Mouse (Mus musculus): ENCODE results near the gene Dnah8. TPM values are rescaled to one million over a fixed set of nuclear protein-coding genes. Genes with fewer than 3 reads are reported as not detected.

Dnah8 gene
- polyA plus RNA-seq, 1 experiment from 2014 or later = 0.43 TPM

DNA sequence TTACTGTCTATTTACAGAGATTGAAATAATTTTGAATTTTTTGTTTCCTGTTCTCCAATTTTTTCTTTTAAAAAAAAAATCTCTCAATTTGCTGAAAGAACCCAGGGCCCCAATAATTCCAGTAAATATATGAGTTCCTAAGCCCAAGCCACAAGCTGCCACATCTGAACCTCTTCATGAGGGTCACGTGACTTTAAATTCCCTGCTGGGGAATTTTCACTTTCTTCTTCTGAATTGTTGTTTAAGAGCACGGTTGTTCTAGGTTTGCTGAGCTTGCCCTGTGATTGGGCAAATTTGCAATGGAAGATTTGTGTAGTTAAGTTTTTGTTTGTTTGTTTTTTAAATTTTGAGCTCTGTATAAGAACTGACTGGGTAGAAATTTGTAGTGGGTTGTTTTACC lies 67.3 kb downstream of the Dnah8 start:
- H3K36me3 ChIP-seq (ENCODE audit: insufficient read depth, low read length) = no peaks in the 10 kb centered on the region
- TF ChIP-seq CTCF (IDR thresholded peaks at IDR 0.05; ENCODE audit: low read depth) = no peak
- 73% methylated on average over 2 of the region's 2 CpGs for WGBS
- DNase-seq (ENCODE audit: low spot score) = no peak
- no peak overlapping the region for H3K4me3 ChIP-seq (replicated peaks; ENCODE audit: low read depth, low read length)
- H3K27me3 ChIP-seq (ENCODE audit: insufficient read depth, low read length) = no peaks in the 10 kb centered on the region
- H3K4me1 ChIP-seq (replicated peaks; ENCODE audit: insufficient read depth, low read length) = no peaks in the 10 kb centered on the region
- H3K9ac ChIP-seq (ENCODE audit: low read depth, low read length) = no peak overlapping the region
- H3K4me2 ChIP-seq (ENCODE audit: low read length) = no peak overlapping the region
- no peak for ATAC-seq (replicated peaks; ENCODE audit: low FRiP score, low read depth)
- no peaks in the 10 kb centered on the region for H3K9me3 ChIP-seq (replicated peaks; ENCODE audit: low read length)
- no peak overlapping the region for H3K27ac ChIP-seq

DNA sequence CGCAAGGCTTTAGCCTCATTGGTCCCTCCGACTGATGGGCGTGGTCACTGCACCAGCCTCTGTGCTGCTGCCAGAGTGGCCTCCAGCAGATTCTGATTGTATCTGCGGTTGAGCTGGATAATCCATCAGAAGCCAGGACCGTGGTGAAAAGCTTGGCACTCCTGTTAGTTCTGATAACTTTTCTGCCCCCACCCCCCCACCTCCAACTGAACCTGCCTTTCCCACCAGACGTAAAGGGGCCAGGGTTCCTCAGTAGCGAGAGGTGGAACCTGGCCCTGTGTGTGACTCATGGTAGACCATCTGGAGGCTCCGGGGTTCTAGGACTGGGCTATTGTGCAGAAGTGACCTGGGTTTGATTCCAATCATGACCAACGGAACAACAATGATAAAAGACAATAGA lies 70.1 kb downstream of the Dnah8 start:
- Histone ChIP-seq H3K4me1 (replicated peaks; ENCODE audit: insufficient read depth, low read length) (no peaks in the 10 kb centered on the region), H3K4me2 (ENCODE audit: low read length) (no peak overlapping the region), H3K27me3 (ENCODE audit: insufficient read depth, low read length) (no peaks in the 10 kb centered on the region), H3K4me3 (replicated peaks; ENCODE audit: low read depth, low read length) (no peak overlapping the region), H3K27ac (no peak overlapping the region), H3K9ac (ENCODE audit: low read depth, low read length) (no peak overlapping the region), H3K36me3 (ENCODE audit: insufficient read depth, low read length) (no peaks in the 10 kb centered on the region), H3K9me3 (replicated peaks; ENCODE audit: low read length) (no peaks in the 10 kb centered on the region)
- no peak for TF ChIP-seq CTCF (IDR thresholded peaks at IDR 0.05; ENCODE audit: low read depth)
- ATAC-seq (replicated peaks; ENCODE audit: low FRiP score, low read depth) = no peak
- no peak for DNase-seq (ENCODE audit: low spot score)
- 90% methylated on average over 9 of the region's 9 CpGs for WGBS

DNA sequence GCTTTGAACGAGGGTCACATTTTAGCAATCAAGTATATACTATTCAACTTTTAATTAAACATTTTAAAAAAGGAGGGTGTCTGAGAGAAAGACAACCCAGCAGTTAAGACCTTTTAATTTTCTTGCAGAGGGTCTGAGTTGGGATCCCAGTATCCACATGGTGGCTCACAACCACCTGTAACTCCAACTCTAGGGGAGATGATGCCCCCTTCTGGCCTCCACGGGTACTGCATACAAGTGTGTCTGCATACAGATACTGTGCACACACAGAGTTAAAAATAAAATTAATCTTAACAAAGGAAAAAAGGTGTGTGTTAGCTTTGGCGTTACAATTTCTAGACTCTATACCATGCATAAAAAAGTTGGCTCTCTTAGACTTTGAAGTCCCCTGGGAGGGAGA lies 90.6 kb downstream of the Dnah8 start:
- no peak for DNase-seq (ENCODE audit: low spot score)
- no peak for ATAC-seq (replicated peaks; ENCODE audit: low FRiP score, low read depth)
- Histone ChIP-seq H3K4me2 (ENCODE audit: low read length) (no peak overlapping the region), H3K9me3 (replicated peaks; ENCODE audit: low read length) (no peaks in the 10 kb centered on the region), H3K27ac (no peak overlapping the region), H3K4me3 (replicated peaks; ENCODE audit: low read depth, low read length) (no peak overlapping the region), H3K36me3 (ENCODE audit: insufficient read depth, low read length) (no peaks in the 10 kb centered on the region), H3K4me1 (replicated peaks; ENCODE audit: insufficient read depth, low read length) (no peaks in the 10 kb centered on the region), H3K27me3 (ENCODE audit: insufficient read depth, low read length) (no peaks in the 10 kb centered on the region), H3K9ac (ENCODE audit: low read depth, low read length) (no peak overlapping the region)
- peak; percentile 49 for TF ChIP-seq CTCF (IDR thresholded peaks at IDR 0.05; ENCODE audit: low read depth)
- 74% methylated on average over 3 of the region's 3 CpGs for WGBS

DNA sequence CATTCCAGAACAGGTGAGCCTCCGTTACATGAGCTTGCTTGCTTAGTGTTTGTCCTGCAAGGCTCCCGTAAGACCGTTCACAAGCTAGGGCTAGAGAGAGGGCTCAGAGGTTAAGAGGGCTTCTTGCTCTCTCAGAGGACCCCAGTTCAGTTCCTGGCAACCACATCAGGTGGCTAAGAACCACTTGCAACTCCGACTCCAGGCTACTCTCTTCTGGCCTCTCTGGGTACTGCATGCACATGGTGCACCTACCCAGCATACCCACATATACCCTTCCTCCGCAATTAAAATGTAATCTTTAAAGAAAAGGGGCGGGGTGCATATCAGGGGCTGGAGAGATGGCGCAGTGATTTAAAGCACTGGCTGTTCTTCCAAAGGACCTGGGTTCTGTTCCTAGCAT lies 94.0 kb downstream of the Dnah8 start:
- TF ChIP-seq CTCF (IDR thresholded peaks at IDR 0.05; ENCODE audit: low read depth) = no peak
- WGBS = 94% methylated on average over 7 of the region's 7 CpGs
- Histone ChIP-seq H3K27ac (no peak overlapping the region), H3K9me3 (replicated peaks; ENCODE audit: low read length) (no peaks in the 10 kb centered on the region), H3K36me3 (ENCODE audit: insufficient read depth, low read length) (no peaks in the 10 kb centered on the region), H3K4me1 (replicated peaks; ENCODE audit: insufficient read depth, low read length) (no peaks in the 10 kb centered on the region), H3K9ac (ENCODE audit: low read depth, low read length) (no peak overlapping the region), H3K27me3 (ENCODE audit: insufficient read depth, low read length) (no peaks in the 10 kb centered on the region), H3K4me2 (ENCODE audit: low read length) (no peak overlapping the region), H3K4me3 (replicated peaks; ENCODE audit: low read depth, low read length) (no peak overlapping the region)
- DNase-seq (ENCODE audit: low spot score) (no peak), ATAC-seq (replicated peaks; ENCODE audit: low FRiP score, low read depth) (no peak)

DNA sequence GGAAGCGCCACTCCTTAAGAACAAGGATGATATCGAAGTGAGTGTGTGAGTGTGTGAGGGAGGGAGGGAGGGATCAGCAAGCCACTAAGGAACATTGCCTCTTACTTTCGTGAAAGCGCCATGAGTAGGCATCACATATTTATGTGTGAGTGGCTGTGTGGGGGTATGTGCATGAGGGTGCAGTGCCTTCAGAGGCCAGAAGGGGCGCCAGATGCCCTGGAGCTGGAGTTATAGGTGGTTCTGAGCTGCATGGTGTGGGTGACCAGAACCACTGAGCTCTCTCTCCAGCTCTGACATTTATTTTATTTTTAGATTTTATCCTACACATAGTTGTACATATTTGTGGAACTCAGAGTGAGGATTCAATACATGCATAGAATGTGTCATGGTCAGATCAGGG lies 94.9 kb downstream of the Dnah8 start:
- TF ChIP-seq CTCF (IDR thresholded peaks at IDR 0.05; ENCODE audit: low read depth) = no peak
- ATAC-seq (replicated peaks; ENCODE audit: low FRiP score, low read depth) (no peak), DNase-seq (ENCODE audit: low spot score) (no peak)
- Histone ChIP-seq H3K27me3 (ENCODE audit: insufficient read depth, low read length) (no peaks in the 10 kb centered on the region), H3K27ac (no peak overlapping the region), H3K36me3 (ENCODE audit: insufficient read depth, low read length) (no peaks in the 10 kb centered on the region), H3K4me3 (replicated peaks; ENCODE audit: low read depth, low read length) (no peak overlapping the region), H3K4me2 (ENCODE audit: low read length) (no peak overlapping the region), H3K9me3 (replicated peaks; ENCODE audit: low read length) (no peaks in the 10 kb centered on the region), H3K4me1 (replicated peaks; ENCODE audit: insufficient read depth, low read length) (no peaks in the 10 kb centered on the region), H3K9ac (ENCODE audit: low read depth, low read length) (no peak overlapping the region)
- 89% methylated on average over 5 of the region's 5 CpGs for WGBS

DNA sequence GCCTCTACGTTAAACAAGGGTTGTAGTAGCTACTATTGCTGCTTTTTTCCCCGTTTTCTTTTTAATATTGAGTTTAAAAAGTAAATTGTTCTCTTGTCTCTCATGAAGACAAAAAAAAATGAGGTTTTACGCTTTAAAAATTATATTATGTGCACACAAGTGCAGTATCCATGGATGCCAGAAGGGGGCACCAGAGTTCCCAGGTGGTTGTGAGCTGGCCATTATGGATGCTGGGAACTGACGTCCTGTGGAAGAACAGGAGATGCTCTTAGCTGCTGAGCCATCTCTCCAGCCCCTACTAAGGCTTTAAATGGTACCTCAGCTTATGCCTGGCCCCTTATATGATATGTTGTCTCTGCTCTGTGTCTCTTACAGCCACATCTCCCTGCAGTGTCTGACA lies 103.6 kb downstream of the Dnah8 start:
- Histone ChIP-seq H3K36me3 (ENCODE audit: insufficient read depth, low read length) (no peaks in the 10 kb centered on the region), H3K27me3 (ENCODE audit: insufficient read depth, low read length) (no peaks in the 10 kb centered on the region), H3K9me3 (replicated peaks; ENCODE audit: low read length) (no peaks in the 10 kb centered on the region), H3K9ac (ENCODE audit: low read depth, low read length) (no peak overlapping the region), H3K4me2 (ENCODE audit: low read length) (no peak overlapping the region), H3K27ac (no peak overlapping the region), H3K4me3 (replicated peaks; ENCODE audit: low read depth, low read length) (no peak overlapping the region), H3K4me1 (replicated peaks; ENCODE audit: insufficient read depth, low read length) (no peaks in the 10 kb centered on the region)
- ATAC-seq (replicated peaks; ENCODE audit: low FRiP score, low read depth) (no peak), DNase-seq (ENCODE audit: low spot score) (no peak)
- WGBS = 60% methylated on average over 4 of the region's 4 CpGs
- peak; percentile 32; the same call in 1 of the 2 replicates for TF ChIP-seq CTCF (IDR thresholded peaks at IDR 0.05; ENCODE audit: low read depth)

DNA sequence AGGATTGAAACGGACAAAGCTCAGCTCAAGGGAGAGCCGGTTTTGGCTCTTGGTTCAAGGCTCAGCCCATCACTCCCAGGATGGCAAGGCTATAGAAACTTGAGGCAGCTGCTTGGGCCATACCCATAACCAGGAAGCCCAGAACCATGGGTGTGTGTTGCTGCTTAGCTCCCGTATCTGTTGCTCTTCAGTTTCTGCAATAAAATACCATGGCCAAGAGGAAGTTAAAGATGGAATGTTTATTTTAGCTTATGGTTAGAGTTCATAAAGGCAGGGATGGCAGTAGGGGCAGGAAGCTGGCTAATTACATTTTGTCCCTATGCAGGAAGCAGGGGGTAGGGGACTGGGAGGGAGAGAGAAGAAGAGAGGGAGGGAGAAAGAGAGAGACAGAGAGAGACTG lies 108.6 kb downstream of the Dnah8 start:
- DNase-seq (ENCODE audit: low spot score) = no peak
- no peak for ATAC-seq (replicated peaks; ENCODE audit: low FRiP score, low read depth)
- Histone ChIP-seq H3K27me3 (ENCODE audit: insufficient read depth, low read length) (no peaks in the 10 kb centered on the region), H3K27ac (no peak overlapping the region), H3K9me3 (replicated peaks; ENCODE audit: low read length) (no peaks in the 10 kb centered on the region), H3K36me3 (ENCODE audit: insufficient read depth, low read length) (no peaks in the 10 kb centered on the region), H3K9ac (ENCODE audit: low read depth, low read length) (no peak overlapping the region), H3K4me2 (ENCODE audit: low read length) (no peak overlapping the region), H3K4me3 (replicated peaks; ENCODE audit: low read depth, low read length) (no peak overlapping the region), H3K4me1 (replicated peaks; ENCODE audit: insufficient read depth, low read length) (no peaks in the 10 kb centered on the region)
- no peak for TF ChIP-seq CTCF (IDR thresholded peaks at IDR 0.05; ENCODE audit: low read depth)
- WGBS = 60% methylated on average over 3 of the region's 3 CpGs
